Mouse (Mus musculus): ENCODE results near the gene H2-Q6. TPM values are rescaled to one million over a fixed set of nuclear protein-coding genes. Genes with fewer than 3 reads are reported as not detected.
A peak's percentile ranks its signal among the peaks of the same experiment; 100 is the strongest.
"Not testable (repeated sequence)": the region's sequence is repeated elsewhere in the genome, so short reads cannot be mapped to it uniquely, and the experiment has no call there.

The H2-Q6 gene
- polyA plus RNA-seq, 1 experiment from 2014 or later: 0.86 TPM

DNA sequence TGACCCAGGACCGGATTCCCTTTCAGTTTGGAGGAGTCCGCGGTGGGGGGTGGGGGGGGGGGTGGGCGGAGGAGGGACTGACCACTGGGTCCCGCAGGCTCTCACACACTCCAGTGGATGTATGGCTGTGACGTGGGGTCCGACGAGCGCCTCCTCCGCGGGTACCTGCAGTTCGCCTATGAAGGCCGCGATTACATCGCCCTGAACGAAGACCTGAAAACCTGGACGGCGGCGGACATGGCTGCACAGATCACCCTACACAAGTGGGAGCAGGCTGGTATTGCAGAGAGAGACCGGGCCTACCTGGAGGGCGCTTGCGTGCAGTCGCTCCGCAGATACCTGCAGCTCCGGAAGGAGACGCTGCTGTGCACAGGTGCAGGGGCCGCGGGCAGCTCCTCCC is 824 bp downstream of the H2-Q6 start:
- H3K27me3 ChIP-seq (replicated peaks; ENCODE audit: insufficient read depth, low read length); H3K36me3 ChIP-seq (ENCODE audit: insufficient read depth, low read length); H3K4me1 ChIP-seq (ENCODE audit: insufficient read depth, low read depth, low read length); ATAC-seq; H3K9me3 ChIP-seq (ENCODE audit: low read length); H3K9ac ChIP-seq (replicated peaks; ENCODE audit: low read depth); H3K27ac ChIP-seq (ENCODE audit: low read length): not testable (repeated sequence)
- Histone ChIP-seq H3K4me3 (ENCODE audit: low read depth, low read length) (peak overlapping the region; percentile 28), H3K4me2 (replicated peaks; ENCODE audit: low read depth, low read length) (peak overlapping the region; percentile 57)
- TF ChIP-seq CTCF (IDR thresholded peaks at IDR 0.05): peak; percentile 16; the same call in 1 of the 2 replicates
- 12% methylated on average over 26 of the region's 28 CpGs for WGBS
- peak; percentile 17 for DNase-seq (ENCODE audit: low spot score)

DNA sequence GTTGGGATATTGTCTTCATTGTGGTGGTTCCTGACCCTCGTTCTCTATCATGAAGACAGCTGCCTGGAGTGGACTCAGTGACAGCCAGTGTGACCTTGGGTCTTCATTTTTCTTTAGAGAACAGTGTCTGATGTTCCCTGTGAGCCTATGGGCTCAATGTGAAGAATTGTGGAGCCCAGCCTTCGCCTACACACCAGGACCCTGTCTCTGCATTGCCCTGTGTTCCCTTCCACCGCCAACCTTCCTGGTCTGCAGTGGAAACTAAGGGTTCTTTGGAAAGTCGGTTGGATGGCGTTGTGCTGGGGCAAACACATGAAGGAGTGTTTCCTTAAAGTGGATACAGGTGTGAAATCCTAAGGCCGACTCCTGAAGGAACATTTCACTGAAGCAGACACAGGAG is 4.2 kb downstream of the H2-Q6 start:
- not testable (repeated sequence) for H3K27ac ChIP-seq (ENCODE audit: low read length); H3K36me3 ChIP-seq (ENCODE audit: insufficient read depth, low read length); H3K9ac ChIP-seq (replicated peaks; ENCODE audit: low read depth); ATAC-seq; DNase-seq (ENCODE audit: low spot score); H3K4me2 ChIP-seq (replicated peaks; ENCODE audit: low read depth, low read length); H3K27me3 ChIP-seq (replicated peaks; ENCODE audit: insufficient read depth, low read length); H3K4me1 ChIP-seq (ENCODE audit: insufficient read depth, low read depth, low read length); H3K9me3 ChIP-seq (ENCODE audit: low read length); H3K4me3 ChIP-seq (ENCODE audit: low read depth, low read length)
- 76% methylated on average over 6 of the region's 6 CpGs for WGBS

DNA sequence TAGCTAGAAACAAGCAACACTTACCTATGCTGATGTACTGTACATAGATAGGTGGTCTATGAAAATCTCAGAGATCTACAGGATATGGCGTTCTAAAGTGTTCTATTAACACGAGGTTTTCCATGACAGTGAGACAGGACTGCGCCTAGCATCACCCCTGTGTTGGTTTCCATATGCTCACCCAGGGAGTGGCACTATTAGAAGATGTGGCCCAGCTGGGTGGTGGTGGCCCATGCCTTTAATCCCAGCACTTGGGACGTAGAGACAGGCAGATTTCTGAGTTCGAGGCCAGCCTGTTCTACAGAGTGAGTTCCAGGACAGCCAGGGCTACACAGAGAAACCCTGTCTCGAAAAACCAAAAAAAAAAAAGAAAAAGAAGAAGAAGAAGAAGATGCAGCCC is 6.0 kb downstream of the H2-Q6 start:
- not testable (repeated sequence) for H3K9ac ChIP-seq (replicated peaks; ENCODE audit: low read depth); H3K36me3 ChIP-seq (ENCODE audit: insufficient read depth, low read length); H3K4me3 ChIP-seq (ENCODE audit: low read depth, low read length); ATAC-seq; H3K27ac ChIP-seq (ENCODE audit: low read length); H3K27me3 ChIP-seq (replicated peaks; ENCODE audit: insufficient read depth, low read length); H3K9me3 ChIP-seq (ENCODE audit: low read length); H3K4me1 ChIP-seq (ENCODE audit: insufficient read depth, low read depth, low read length); H3K4me2 ChIP-seq (replicated peaks; ENCODE audit: low read depth, low read length); DNase-seq (ENCODE audit: low spot score)
- 82% methylated on average over 6 of the region's 6 CpGs for WGBS

DNA sequence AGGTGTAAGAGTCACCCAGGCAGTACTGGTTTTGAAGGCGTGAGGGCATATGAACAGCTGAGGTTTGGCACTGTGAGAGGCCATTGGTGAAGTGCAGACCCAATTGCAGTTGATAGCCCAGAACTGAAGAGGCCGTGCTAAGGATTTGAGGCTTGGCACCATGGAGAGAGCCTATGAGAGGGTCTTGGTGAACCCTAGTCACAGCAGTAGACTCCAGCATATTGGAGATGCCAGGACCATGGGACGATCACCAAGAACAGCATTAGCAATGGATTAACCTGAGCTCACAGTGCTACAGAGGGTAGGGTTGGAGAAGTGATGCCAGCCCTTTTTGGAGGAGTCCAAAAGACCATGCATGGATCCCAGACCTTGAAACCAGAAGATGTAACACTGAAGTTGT is 7.5 kb downstream of the H2-Q6 start:
- not testable (repeated sequence) for H3K4me2 ChIP-seq (replicated peaks; ENCODE audit: low read depth, low read length); DNase-seq (ENCODE audit: low spot score); ATAC-seq; H3K27ac ChIP-seq (ENCODE audit: low read length); H3K4me3 ChIP-seq (ENCODE audit: low read depth, low read length); H3K27me3 ChIP-seq (replicated peaks; ENCODE audit: insufficient read depth, low read length); H3K9ac ChIP-seq (replicated peaks; ENCODE audit: low read depth); H3K36me3 ChIP-seq (ENCODE audit: insufficient read depth, low read length); H3K9me3 ChIP-seq (ENCODE audit: low read length); H3K4me1 ChIP-seq (ENCODE audit: insufficient read depth, low read depth, low read length)
- 92% methylated on average over 3 of the region's 3 CpGs for WGBS

DNA sequence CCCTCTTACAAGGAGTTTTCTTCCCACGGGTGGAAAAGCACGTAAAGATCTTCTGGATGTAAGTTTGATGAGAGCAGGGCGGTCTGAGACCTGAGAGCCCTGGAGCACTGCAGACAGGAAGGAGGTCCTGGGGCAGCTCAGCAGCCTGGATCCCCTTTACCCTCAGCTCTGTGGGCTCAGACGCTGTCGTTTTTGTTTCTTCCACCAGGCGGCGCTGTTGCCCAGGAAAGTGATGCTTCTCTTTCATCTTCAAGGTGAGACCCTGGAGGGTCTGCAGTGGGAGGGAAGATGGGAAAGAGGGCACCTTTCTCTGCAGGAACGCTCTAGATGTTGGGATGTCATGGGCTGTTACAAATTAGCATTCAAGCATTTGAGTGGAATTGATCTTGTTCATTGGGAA is 10.2 kb downstream of the H2-Q6 start:
- DNase-seq (ENCODE audit: low spot score); H3K4me1 ChIP-seq (ENCODE audit: insufficient read depth, low read depth, low read length); H3K9me3 ChIP-seq (ENCODE audit: low read length); H3K27ac ChIP-seq (ENCODE audit: low read length); H3K27me3 ChIP-seq (replicated peaks; ENCODE audit: insufficient read depth, low read length); ATAC-seq; H3K36me3 ChIP-seq (ENCODE audit: insufficient read depth, low read length); H3K4me2 ChIP-seq (replicated peaks; ENCODE audit: low read depth, low read length); H3K9ac ChIP-seq (replicated peaks; ENCODE audit: low read depth); H3K4me3 ChIP-seq (ENCODE audit: low read depth, low read length): not testable (repeated sequence)
- WGBS: 7% methylated on average over 8 of the region's 8 CpGs
- TF ChIP-seq CTCF (IDR thresholded peaks at IDR 0.05): peak; percentile 74

DNA sequence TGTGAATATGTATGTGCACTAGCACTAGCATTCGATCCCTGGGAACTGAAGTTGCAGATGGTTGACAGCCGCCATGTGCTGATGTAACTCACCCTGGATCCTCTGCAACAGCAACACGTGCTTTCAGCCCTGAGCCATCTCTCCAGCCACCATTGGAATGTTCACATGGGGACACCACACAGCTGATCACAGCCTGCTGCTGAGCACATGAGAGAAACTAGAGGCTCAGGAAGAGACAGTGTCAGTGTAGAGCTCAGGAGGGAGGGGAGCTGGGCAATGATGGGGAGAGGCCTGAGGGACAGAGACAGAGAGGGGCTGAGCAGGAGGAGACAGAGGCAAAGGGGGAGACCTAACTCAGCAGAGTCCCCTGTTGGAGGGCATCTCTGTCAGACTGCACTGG is 10.9 kb downstream of the H2-Q6 start:
- H3K9ac ChIP-seq (replicated peaks; ENCODE audit: low read depth); ATAC-seq; H3K27me3 ChIP-seq (replicated peaks; ENCODE audit: insufficient read depth, low read length); H3K4me1 ChIP-seq (ENCODE audit: insufficient read depth, low read depth, low read length); H3K36me3 ChIP-seq (ENCODE audit: insufficient read depth, low read length); DNase-seq (ENCODE audit: low spot score); H3K27ac ChIP-seq (ENCODE audit: low read length); H3K9me3 ChIP-seq (ENCODE audit: low read length); H3K4me3 ChIP-seq (ENCODE audit: low read depth, low read length); H3K4me2 ChIP-seq (replicated peaks; ENCODE audit: low read depth, low read length): not testable (repeated sequence)
- 72% methylated on average over 3 of the region's 3 CpGs for WGBS

DNA sequence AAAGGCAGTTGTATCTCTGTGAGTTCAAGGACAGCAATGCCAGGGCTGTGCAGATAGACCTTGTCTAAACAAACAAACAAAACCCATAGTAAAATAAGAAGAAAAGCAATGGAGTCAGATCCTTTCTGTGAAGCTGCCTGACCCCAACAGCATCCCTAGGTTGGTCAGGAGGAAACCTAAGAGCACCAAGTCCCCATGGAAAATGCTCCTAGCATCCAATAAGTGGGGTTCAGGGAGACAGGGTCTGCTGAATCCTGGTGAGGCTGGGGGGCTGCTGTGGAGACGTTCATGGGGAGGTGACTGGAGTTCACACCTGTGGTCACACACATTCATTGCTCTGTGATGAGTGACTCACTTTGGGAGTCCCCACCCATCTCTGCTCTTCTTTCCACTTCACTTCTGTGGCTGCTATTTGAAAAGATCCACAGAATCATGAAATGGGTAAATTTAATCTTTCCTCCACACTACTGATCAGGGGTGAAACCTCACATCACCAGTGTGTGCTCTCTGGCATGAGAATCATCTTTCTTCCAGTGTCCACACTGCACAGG is 12.8 kb downstream of the H2-Q6 start:
- not testable (repeated sequence) for H3K27me3 ChIP-seq (replicated peaks; ENCODE audit: insufficient read depth, low read length); H3K4me1 ChIP-seq (ENCODE audit: insufficient read depth, low read depth, low read length); DNase-seq (ENCODE audit: low spot score); H3K4me2 ChIP-seq (replicated peaks; ENCODE audit: low read depth, low read length); ATAC-seq; H3K9me3 ChIP-seq (ENCODE audit: low read length); H3K4me3 ChIP-seq (ENCODE audit: low read depth, low read length); H3K36me3 ChIP-seq (ENCODE audit: insufficient read depth, low read length); H3K9ac ChIP-seq (replicated peaks; ENCODE audit: low read depth); H3K27ac ChIP-seq (ENCODE audit: low read length)
- WGBS: 41% methylated on average over 1 of the region's 1 CpGs

DNA sequence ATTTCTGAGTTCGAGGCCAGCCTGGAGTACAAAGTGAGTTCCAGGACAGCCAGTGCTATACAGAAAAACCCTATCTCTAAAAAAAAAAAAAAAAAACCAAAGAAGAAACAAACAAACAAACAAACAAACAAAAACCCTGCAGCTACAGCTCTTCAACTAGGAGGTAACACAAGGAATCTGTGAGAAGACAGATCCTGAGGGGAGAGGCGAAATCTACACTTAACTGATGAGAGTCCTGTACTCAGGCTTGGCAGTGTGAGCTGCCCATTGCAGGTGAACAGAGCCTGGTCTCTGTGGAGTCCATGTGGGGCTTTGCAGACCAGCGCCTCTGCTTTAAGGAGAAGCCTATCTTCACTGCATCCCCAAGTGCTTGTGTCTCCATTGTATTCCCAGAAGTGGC is 13.7 kb downstream of the H2-Q6 start:
- not testable (repeated sequence) for DNase-seq (ENCODE audit: low spot score); H3K27me3 ChIP-seq (replicated peaks; ENCODE audit: insufficient read depth, low read length); H3K9ac ChIP-seq (replicated peaks; ENCODE audit: low read depth); H3K4me3 ChIP-seq (ENCODE audit: low read depth, low read length); H3K27ac ChIP-seq (ENCODE audit: low read length); H3K9me3 ChIP-seq (ENCODE audit: low read length); H3K4me1 ChIP-seq (ENCODE audit: insufficient read depth, low read depth, low read length); H3K4me2 ChIP-seq (replicated peaks; ENCODE audit: low read depth, low read length); H3K36me3 ChIP-seq (ENCODE audit: insufficient read depth, low read length); ATAC-seq
- 56% methylated on average over 1 of the region's 3 CpGs for WGBS
